Mouse (Mus musculus) ES-Bruce4 (cell line): Measurements from ENCODE around the gene Thada.

Source experiments
- CTCF ChIP-seq: IDR thresholded peaks from one replicate; pipeline ENCODE4 v1.8.1; 2011; ENCODE audit warnings: low read depth, low read length
- POLR2A ChIP-seq: IDR thresholded peaks from one replicate; pipeline ENCODE4 v1.8.1; 2011; ENCODE audit warnings: low read length; ENCODE audit not compliant: insufficient read depth

DNA sequence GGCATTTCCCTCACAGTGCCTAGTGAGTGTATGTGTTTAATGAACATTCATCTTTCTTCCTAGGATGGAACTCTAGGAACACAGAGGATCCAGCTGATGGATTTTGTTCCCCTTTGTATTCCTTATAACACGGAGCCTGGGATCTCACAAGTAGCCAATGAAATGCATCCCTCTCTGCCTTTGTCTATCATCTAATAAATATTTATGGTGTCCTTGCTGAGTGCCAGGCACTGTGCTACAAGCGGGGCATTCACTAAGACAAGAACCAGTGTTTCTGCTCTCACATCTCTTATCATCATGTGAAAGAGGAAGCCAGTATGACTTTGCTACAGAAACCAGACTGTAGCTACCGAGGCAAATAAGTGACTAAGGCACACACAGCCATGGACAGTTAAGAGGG, 42.7 kb upstream of the Thada start:
- TF ChIP-seq POLR2A (no peak), CTCF (no peak)
